Mouse (Mus musculus) MEL-GATA-1-ER (cell line): Measurements from ENCODE around the gene Gm49405.
"Not testable (repeated sequence)": the region's sequence is repeated elsewhere in the genome, so short reads cannot be mapped to it uniquely, and the experiment has no call there.

ENCODE experiments used
- DNase-seq: peaks from one replicate; pipeline ENCODE4 v3.0.0-alpha.2; 2012; ENCODE audit warnings: low read depth; ENCODE audit errors: extremely low read depth

Gene Gm49405

DNA sequence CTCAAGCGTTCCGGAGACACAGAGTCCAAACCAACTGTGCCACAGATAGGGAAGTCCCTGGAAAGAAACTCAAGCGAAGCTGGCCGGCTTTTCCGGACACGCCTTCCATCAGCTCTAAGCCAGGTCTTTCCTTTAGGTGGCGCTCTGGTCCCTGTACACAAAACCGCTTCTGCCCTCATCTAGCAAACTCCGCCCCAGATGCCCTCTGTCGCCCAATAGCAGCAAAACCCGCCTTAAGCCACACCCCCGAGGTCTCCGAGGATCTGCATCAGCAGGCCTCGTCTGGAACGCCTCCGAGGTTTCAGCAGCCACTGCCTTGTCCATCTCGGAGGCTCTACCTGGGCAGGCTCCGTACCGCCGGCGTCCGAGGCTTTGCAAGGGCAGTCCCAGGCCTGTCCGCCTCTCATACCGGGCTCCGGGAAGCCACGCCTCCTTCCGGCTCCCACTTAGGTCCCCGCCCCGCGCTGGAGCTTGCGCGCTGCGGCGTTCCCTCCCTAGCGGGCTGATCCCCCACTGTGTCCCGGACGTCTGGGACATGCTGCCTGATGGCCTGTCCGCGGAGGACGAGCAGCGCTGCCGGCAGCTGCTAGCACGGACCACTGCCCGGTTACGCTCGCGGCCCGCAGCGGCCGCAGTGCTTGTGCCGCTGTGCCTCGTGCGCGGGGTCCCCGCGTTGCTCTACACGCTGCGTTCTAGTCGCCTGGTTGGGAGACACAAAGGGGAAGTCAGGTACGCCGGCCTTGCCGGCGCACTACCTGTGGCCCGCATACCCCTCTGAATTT is at the start of gene Gm49405, which contains the start of gene Nudt8:
Gm49405 (plus strand) TSS at position 508 of the 782 bp plus-strand sequence.
Nudt8 (plus strand) TSS at position 462 of the 782 bp plus-strand sequence.
- peak; percentile 97 for DNase-seq

DNA sequence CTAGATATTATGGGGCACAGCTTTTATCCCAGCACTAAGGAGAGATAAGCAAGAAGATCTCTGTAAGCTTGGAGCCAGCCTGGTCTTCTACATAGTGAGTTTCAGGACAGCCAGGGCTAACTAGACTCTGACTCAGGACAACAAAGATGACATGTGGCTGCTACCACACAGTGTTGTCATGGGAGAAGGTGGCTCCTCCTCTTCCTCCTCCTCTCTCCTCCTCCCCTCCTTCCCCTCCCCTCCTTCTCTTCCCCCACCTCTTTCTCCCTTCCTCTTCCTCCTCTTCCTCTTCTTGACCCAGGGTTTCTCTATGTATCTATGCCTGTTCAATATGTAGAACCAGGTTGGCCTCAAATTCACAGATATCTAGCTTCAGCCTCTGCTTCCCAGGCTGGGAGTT is 49.0 kb upstream of the Gm49405 start:
- no peak for DNase-seq

DNA sequence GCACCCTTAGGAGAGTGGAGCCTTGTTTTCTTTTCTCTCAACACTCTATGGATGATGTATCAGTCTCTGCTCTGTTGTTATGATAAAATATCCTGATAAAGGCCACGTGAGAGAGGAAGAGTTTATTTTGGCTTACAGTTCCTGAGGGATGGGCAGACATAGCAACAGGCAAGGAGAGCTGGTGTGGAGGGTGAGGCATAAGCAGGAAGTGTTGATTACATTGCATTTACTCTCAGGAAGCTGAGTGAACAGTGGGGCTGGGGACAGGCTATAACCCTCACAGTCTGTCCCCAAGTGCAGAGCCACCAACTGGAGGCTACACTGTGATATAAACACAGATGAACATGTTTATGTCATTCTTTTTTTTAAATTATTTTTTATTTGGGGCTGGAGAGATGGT is 48.3 kb upstream of the Gm49405 start:
- DNase-seq, result no peak

DNA sequence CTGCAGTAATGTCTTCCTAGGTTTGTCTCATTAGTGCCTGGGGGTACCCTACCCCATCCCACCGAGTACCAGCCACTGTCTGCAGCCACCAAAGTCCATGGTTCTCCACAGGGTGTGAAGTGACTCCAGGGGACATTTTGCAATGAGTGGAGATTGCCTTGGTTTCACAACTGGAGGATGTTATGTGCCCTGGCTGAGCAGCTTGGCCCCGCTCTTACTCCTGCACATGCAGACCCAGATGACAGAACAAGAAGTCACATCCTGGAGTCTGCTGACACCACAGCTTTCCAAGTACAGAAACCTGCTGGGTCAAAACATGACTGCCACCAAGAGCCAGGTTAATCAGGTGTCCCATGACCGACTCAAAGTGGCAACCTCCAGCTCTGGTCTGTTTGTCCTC is 45.4 kb upstream of the Gm49405 start:
- no peak for DNase-seq

DNA sequence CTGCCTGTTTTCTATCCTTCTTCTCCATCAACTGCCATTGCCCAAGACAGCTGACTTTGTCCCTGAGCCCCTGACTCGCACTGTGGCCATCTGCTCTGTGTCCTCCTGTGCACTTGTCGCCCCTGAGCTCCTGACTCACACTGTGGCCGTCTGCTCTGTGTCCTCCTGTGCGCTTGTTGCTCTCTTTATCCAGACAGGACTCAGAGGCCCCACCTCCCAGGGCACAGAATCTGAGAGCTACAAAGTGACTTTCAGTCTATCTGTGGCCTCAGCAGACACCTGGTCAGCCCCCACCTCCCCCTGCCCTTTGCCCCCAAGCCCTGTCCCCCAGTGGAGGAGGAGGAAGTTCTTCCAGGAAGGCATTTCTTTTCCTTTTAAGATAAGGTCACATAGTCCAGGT is 44.6 kb upstream of the Gm49405 start:
- no peak for DNase-seq

DNA sequence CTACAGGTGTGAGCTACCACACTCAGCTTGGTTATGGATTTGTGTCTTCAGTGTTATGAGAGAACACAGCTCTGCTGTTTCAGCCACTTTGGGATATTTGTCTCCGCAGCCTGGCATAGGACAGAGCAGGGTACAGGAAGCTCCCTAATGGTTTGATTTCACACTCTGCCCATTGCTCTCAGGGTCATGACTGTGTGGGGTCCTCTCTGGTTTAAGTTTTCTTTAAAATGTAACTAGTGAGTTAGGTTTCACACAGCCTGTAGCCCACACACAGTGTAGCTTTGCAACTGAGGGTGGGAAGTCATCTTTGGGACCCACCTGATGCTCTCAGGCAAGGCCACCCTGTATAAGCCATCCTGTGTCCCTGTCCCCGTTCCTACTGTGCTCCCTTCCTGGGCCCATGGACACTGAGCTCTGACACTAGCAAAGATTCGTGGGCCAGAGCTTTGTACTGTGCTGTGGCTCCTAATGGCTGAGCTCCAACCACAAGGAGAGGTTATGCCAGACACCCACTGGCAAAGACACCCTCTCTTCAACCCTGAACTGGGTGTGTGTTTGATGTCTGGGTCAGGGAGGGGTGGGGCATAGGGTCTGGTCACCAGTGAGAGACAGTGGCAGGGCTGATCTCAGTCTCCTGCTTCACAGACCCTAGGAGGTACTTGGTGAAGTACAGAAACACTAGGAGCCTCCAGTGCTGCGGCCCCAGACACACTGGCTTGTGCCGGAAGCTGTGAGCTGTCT is 43.0 kb upstream of the Gm49405 start:
- DNase-seq, result not testable (repeated sequence)

DNA sequence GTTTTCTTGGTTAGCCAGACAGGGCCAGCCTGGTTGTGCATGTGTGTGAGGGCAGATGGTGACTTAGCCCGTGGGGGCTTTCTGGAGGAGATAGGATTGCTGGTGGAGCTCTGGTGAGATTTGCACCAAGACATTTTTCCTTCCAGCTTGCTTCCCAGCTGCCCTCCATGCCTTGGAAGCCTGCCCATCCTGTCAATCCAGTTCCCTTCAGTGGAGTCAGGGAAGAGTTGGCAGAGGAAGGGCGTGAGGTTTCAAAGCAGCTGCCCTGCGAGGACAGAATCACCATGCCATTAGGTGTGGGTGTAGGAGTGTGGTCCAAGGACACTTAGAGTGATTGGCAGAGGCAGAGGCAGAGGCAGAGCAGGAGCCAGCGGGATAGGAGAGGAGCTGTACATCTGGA is 42.0 kb upstream of the Gm49405 start, which contains the start of gene Aldh3b3:
Aldh3b3 (plus strand) TSS at position 176 of the 400 bp plus-strand sequence.
- no peak for DNase-seq

DNA sequence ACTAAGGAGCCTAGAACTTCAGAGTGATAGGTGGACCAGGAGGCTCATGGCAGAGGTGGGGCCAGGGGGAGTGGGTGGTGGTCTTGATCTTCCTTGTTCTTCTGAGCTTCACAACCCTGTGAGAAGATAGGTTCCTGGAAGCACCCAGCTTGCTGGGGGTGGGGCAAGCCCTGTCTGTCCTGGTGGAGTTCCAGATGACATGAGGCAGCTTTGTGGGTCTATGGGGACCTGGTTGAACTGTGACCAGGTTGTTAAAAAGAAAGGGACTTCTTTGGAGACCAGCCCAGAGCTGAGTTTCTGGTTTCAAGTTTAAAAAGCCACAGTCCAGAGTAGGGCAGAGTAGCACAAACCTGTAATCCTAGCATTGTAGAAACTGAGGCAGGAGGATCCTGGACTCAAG is 41.4 kb upstream of the Gm49405 start:
- DNase-seq, result no peak

DNA sequence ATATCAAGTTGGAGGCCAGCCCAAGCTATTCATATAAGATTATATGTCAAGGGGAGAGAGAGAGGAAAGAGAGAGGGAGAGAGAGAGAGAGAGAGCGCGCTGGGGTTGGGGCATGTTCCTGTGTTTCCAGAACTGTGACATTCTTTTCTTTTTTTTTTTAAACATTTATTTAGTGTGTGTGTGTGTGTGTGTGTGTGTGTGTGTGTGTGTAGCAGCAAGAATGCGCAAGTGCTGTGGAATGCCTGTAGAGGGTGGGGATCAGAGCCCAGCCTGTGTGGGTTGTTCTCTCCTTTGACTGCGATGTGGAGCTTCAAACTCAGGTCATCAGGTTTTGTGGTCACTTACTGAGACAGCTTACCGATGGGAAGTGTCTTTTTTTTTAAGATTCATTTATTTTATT is 40.2 kb upstream of the Gm49405 start:
- no peak for DNase-seq

DNA sequence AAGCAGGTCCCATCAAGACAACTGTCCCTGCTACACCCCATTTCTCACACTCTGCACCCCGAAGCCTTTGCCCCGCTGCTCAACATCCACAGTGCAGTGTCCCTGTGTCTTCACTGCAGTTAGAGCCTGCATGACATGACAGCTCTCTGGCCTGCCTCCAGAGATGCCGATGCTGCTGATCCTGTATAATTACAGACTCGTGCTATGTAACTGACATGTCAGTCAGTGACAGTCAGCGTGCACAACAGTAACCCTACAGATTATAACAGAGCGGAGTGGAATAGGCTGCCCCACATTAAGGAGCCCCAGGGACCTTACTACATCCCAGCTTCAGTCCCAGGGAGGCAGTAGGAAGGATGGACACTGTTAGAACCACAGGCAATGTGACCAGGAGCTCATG is 38.6 kb upstream of the Gm49405 start:
- DNase-seq, result not testable (repeated sequence)

DNA sequence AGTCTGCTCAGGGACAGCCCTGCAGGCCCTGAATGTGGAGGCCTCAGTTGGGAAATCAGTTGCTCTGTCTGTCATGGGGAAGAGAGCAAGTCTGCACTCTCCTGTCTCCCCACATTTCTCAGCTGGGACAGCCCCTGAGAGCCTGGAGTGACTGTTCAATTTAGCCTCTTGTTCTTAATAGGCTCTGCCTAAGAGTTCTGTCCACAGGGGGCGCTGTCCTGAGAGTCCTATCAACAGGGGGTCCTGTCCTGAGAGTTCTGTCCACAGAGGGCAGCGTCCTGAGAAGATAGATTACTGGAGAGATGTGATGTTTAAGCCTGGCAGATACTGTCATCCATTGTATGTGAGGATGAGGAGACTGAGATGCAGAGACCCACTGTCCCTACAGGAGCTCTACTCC is 38.0 kb upstream of the Gm49405 start:
- no peak for DNase-seq

DNA sequence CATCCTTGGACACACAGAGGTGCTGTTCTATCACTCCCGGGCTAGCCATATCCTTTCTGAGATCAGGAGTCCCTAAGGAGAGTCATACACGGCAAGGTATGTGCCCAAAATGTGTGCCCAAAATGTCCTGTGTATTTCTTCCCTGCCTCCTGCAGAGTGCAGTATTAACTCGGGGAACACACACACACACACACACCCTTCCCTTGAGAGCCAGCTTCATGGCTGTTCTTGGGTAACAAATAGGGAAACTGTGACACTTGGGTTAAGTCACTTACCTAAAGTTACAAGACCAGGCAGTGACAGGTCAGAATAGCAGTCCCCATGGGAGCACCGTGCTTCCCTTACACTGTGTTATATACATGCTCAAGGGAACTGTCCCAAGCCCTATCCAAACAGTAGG is 36.4 kb upstream of the Gm49405 start:
- no peak for DNase-seq

DNA sequence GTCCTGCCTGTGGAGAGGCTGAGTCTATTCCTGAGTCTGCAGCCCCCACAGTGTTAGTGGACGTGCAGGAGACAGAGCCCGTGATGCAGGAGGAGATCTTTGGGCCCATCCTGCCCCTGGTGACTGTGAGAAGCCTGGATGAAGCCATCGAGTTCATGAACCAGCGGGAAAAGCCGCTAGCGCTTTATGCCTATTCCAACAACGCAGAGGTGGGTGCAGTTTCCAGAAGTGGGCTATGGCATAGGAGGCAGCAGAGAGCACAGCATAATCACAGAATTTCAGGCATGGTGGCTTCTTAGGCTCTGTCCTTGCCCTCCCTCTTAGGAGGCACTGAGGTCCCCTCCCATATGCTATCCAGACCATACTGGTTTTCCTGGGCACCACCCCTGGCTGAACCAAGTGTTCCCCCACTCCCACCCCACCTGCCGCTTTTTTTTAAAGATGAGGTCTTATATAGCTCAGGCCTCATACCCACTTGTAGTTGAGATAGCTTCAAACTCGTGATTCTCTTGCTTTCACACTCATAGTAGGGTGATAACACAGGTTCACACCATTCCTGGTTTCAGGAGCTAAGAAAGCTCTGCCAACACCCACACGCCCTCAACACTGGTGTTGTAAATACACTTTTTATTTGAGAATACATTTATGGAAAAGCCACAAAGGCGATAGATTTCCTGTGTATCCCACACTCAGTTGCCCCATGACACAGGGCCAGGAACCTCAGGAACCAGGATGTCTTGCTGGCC is 33.9 kb upstream of the Gm49405 start:
- no peak for DNase-seq

DNA sequence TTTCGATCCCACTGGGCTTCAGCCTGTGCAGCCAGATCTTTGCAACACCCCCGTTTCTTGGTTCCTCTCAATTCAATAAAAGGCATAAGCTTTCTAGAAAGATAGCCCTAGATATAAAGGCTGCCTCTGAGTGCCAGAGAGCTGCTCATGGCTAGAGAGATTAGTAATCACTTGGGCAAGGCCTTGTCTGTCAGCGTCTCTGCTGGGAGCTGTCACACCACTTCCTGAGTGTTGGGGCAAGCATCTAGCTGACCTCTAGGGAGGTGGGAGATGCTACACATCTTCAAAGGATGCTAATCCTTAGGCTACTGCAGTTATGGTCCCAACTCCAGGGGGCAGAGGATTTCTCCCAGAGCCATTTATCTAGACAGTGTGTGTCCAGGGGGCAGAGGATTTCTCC is 33.2 kb upstream of the Gm49405 start:
- DNase-seq, result peak; percentile 33

DNA sequence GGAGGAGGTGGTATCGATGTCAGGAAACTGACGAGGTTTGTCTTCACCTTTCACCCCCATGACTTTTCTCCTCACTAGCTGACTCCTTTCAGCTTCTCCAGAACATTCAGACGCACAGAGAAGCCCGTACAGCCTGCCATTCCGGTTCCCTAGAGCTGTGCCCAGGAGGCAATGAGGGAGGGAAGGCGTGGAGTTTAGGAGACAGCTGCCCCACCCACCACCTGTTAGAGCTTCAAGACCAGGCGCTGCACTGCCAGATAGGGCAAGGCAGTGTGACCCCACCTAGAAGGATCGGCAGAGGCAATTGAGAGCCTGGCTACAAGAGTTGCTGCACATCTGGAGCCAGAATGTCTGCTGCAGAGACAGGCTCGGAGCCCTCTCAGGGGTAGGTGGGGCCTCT is 28.2 kb upstream of the Gm49405 start, which contains the start of gene Aldh3b2:
Aldh3b2 (plus strand) TSS at position 100 of the 400 bp plus-strand sequence.
- no peak for DNase-seq

DNA sequence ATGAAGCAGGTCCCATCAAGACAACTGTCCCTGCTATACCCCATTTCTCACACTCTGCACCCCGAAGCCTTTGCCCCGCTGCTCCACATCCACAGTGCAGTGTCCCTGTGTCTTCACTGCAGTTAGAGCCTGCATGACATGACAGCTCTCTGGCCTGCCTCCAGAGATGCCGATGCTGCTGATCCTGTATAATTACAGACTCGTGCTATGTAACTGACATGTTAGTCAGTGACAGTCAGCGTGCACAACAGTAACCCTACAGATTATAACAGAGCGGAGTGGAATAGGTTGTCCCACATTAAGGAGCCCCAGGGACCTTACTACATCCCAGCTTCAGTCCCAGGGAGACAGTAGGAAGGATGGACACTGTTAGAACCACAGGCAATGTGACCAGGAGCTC is 25.8 kb upstream of the Gm49405 start:
- DNase-seq, result not testable (repeated sequence)

DNA sequence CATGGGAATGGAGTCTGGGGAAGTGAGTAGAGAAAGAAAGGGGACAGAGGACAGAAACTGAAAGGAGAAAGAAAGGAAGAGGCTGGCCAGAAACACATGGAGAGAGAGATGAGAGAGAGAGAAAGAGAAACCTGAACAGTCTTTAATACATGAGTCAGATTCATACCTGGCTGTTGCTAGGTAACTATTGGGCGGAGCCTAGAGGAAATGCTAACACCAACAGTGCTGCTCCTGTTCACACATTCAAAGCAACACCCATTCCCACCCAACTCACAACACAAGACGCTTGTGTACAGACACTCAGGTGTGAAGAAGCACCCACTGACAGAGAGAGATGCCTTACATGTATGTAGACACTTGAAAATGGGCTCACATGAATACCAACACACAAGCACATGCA is 24.6 kb upstream of the Gm49405 start:
- DNase-seq, result no peak

DNA sequence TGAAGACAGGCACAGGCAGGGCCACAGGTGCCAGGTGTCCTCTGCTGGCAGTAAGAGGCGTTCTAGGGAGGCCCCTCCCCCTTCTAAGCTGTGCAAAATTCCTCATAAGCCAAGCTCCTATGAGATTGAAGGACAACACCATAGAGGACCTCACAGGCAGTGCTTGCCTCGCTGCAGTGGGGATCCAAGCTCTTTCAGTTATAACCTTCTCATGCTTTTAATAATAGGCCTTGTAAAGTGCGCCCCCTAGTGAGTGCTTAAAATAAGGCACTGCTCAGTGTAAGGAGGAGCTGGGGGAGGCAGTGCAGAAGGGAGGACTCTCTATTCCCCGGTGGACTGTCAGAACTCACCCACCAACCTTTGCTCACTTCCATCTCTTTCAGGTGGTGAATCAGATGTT is 20.1 kb upstream of the Gm49405 start:
- DNase-seq, result peak; percentile 64

DNA sequence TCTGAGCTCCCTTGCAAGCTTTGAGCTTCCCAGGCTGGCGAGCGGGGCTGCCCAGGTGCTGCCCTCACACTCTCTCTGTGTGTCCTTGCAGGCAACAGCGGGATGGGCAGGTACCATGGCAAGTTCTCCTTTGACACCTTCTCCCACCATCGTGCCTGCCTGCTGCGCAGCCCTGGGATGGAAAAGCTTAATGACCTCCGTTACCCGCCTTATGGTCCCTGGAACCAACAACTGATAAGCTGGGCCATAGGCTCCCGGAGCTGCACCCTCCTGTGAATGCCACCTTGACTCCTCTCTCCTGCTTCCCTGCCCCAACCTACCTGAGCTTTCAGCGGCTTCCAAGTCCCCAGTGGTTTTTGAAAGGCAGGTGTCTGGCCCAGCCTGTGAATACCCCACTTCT is 19.5 kb upstream of the Gm49405 start:
- no peak for DNase-seq

DNA sequence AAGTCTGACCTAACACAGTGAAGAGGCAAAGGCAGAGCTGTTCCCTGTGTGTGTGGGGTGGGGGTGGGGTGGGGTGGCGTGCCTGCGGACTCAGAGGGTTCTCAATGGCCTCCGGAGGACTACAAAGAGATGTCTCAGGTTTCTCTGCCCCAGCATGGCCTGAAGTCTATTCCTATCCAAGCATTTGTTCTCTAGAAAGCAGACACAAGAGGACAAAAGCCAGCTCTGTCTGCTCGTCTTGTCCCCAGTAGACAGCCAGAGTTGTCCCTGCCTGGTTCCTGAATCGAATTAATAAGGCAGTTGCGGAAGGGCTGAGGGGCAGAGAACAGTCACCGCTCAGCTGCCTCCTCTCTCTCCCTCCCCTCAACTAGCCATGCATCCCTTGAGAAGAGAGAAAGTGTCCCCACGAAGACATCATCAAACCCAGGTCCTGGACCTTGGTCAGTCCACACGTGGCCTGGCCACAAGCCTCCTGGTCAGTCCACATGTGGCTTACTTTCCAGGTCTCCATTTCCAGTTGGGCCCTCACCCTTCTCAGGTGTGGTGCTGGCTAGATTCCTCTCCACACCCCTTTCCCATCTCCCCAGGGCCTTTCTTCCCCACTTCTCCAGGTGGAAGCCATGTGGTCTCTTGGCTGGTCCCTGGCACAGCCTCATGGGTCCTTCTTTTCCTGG is 16.8 kb upstream of the Gm49405 start:
- no peak for DNase-seq

DNA sequence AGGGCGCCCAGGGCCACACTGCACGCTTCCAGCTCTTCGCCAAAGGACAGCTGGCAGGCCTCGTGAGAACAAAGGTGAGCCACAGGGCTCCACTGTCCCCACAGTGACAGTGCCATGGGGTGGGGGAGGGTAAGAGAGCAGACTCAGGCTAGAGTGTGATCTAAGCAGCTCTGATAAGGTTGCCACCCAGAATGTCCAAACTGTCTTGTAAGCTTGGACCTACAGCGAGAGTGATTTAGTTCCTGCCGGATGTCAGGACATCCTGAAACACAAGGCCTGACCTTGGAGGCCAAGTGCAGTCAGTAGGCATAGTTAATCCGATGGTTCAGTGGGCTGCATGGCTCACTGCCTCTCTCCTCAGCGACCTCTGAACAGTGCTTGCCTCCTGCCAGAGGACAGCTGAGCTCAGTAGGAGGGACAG is 15.2 kb upstream of the Gm49405 start:
- DNase-seq, result no peak
